Mouse (Mus musculus): ENCODE data around the gene Smoc1. TPM values are rescaled to one million over a fixed set of nuclear protein-coding genes. Genes with fewer than 3 reads are reported as not detected.

Gene Smoc1
- total and polyA plus RNA-seq, 2 experiments from 2014 or later: 24.5 to 28.7 TPM

- H3K27ac ChIP-seq (ENCODE audit: low read depth, low read length): no peak overlapping the region
- DNase-seq (ENCODE audit: low spot score) (no peak), ATAC-seq (ENCODE audit: low FRiP score) (no peak)
- H3K4me2 ChIP-seq (ENCODE audit: low read depth, low read length, poor library complexity, severe bottlenecking): no peak overlapping the region
- H3K27me3 ChIP-seq (ENCODE audit: insufficient read depth, low read length): no peaks in the 10 kb centered on the region
- no peaks in the 10 kb centered on the region for H3K9me3 ChIP-seq (ENCODE audit: low read length)
- H3K9ac ChIP-seq (replicated peaks; ENCODE audit: low read length, poor library complexity, severe bottlenecking): no peak overlapping the region
- H3K4me3 ChIP-seq (ENCODE audit: low read depth, low read length): no peak overlapping the region
- no peak for TF ChIP-seq CTCF (IDR thresholded peaks at IDR 0.05)
- WGBS: 93% methylated on average over 7 of the region's 7 CpGs
- H3K36me3 ChIP-seq (ENCODE audit: insufficient read depth, low read length): no peaks in the 10 kb centered on the region
- no peaks in the 10 kb centered on the region; the same call in 1 of the 2 replicates for H3K4me1 ChIP-seq (ENCODE audit: insufficient read depth, low read length)
These were observed 141.4 kb downstream of the Smoc1 start for GRCm38 (mm10) chr12:81168031-81168430.

GRCm38 (mm10) chr12:81168494-81168893 is 141.9 kb downstream of the Smoc1 start:
- peak; percentile 48 for TF ChIP-seq CTCF (IDR thresholded peaks at IDR 0.05)
- no peak overlapping the region for H3K4me2 ChIP-seq (ENCODE audit: low read depth, low read length, poor library complexity, severe bottlenecking)
- no peaks in the 10 kb centered on the region for H3K36me3 ChIP-seq (ENCODE audit: insufficient read depth, low read length)
- no peak for DNase-seq (ENCODE audit: low spot score)
- 71% methylated on average over 2 of the region's 2 CpGs for WGBS
- ATAC-seq (ENCODE audit: low FRiP score): no peak
- no peaks in the 10 kb centered on the region for H3K9me3 ChIP-seq (ENCODE audit: low read length)
- no peak overlapping the region for H3K27ac ChIP-seq (ENCODE audit: low read depth, low read length)
- no peaks in the 10 kb centered on the region for H3K27me3 ChIP-seq (ENCODE audit: insufficient read depth, low read length)
- no peak overlapping the region for H3K9ac ChIP-seq (replicated peaks; ENCODE audit: low read length, poor library complexity, severe bottlenecking)
- H3K4me3 ChIP-seq (ENCODE audit: low read depth, low read length): no peak overlapping the region
- H3K4me1 ChIP-seq (ENCODE audit: insufficient read depth, low read length): no peaks in the 10 kb centered on the region; the same call in 1 of the 2 replicates

- no peak overlapping the region for H3K9ac ChIP-seq (replicated peaks; ENCODE audit: low read length, poor library complexity, severe bottlenecking)
- H3K4me1 ChIP-seq (ENCODE audit: insufficient read depth, low read length): no peaks in the 10 kb centered on the region; the same call in 1 of the 2 replicates
- H3K27ac ChIP-seq (ENCODE audit: low read depth, low read length): no peak overlapping the region
- TF ChIP-seq CTCF (IDR thresholded peaks at IDR 0.05): peak; percentile 54
- H3K36me3 ChIP-seq (ENCODE audit: insufficient read depth, low read length): no peaks in the 10 kb centered on the region
- H3K9me3 ChIP-seq (ENCODE audit: low read length): no peaks in the 10 kb centered on the region
- H3K4me3 ChIP-seq (ENCODE audit: low read depth, low read length): no peak overlapping the region
- WGBS: 79% methylated on average over 2 of the region's 2 CpGs
- ATAC-seq (ENCODE audit: low FRiP score): no peak
- no peak overlapping the region for H3K4me2 ChIP-seq (ENCODE audit: low read depth, low read length, poor library complexity, severe bottlenecking)
- no peak for DNase-seq (ENCODE audit: low spot score)
- no peaks in the 10 kb centered on the region for H3K27me3 ChIP-seq (ENCODE audit: insufficient read depth, low read length)
These were observed 143.5 kb downstream of the Smoc1 start for GRCm38 (mm10) chr12:81170076-81170475.

- Histone ChIP-seq H3K27ac (ENCODE audit: low read depth, low read length) (no peak overlapping the region), H3K9me3 (ENCODE audit: low read length) (no peaks in the 10 kb centered on the region), H3K4me2 (ENCODE audit: low read depth, low read length, poor library complexity, severe bottlenecking) (no peak overlapping the region), H3K4me1 (ENCODE audit: insufficient read depth, low read length) (no peaks in the 10 kb centered on the region), H3K9ac (replicated peaks; ENCODE audit: low read length, poor library complexity, severe bottlenecking) (no peak overlapping the region), H3K36me3 (ENCODE audit: insufficient read depth, low read length) (no peaks in the 10 kb centered on the region), H3K27me3 (ENCODE audit: insufficient read depth, low read length) (no peaks in the 10 kb centered on the region), H3K4me3 (ENCODE audit: low read depth, low read length) (no peak overlapping the region)
- TF ChIP-seq CTCF (IDR thresholded peaks at IDR 0.05): no peak
- 89% methylated on average over 3 of the region's 3 CpGs for WGBS
- DNase-seq (ENCODE audit: low spot score): no peak
- ATAC-seq (ENCODE audit: low FRiP score): no peak
These were observed 146.4 kb downstream of the Smoc1 start for GRCm38 (mm10) chr12:81173011-81173410.

GRCm38 (mm10) chr12:81173893-81174292 is 147.3 kb downstream of the Smoc1 start:
- TF ChIP-seq CTCF (IDR thresholded peaks at IDR 0.05): no peak
- Histone ChIP-seq H3K4me1 (ENCODE audit: insufficient read depth, low read length) (no peaks in the 10 kb centered on the region), H3K9ac (replicated peaks; ENCODE audit: low read length, poor library complexity, severe bottlenecking) (no peak overlapping the region), H3K27me3 (ENCODE audit: insufficient read depth, low read length) (no peaks in the 10 kb centered on the region), H3K4me3 (ENCODE audit: low read depth, low read length) (no peak overlapping the region), H3K4me2 (ENCODE audit: low read depth, low read length, poor library complexity, severe bottlenecking) (no peak overlapping the region), H3K36me3 (ENCODE audit: insufficient read depth, low read length) (no peaks in the 10 kb centered on the region), H3K9me3 (ENCODE audit: low read length) (no peaks in the 10 kb centered on the region), H3K27ac (ENCODE audit: low read depth, low read length) (no peak overlapping the region)
- ATAC-seq (ENCODE audit: low FRiP score) (no peak), DNase-seq (ENCODE audit: low spot score) (no peak)
- WGBS: 88% methylated on average over 4 of the region's 4 CpGs

GRCm38 (mm10) chr12:81175252-81175651 is 148.6 kb downstream of the Smoc1 start:
- Histone ChIP-seq H3K9me3 (ENCODE audit: low read length) (no peaks in the 10 kb centered on the region), H3K27ac (ENCODE audit: low read depth, low read length) (no peak overlapping the region), H3K27me3 (ENCODE audit: insufficient read depth, low read length) (no peaks in the 10 kb centered on the region), H3K4me2 (ENCODE audit: low read depth, low read length, poor library complexity, severe bottlenecking) (no peak overlapping the region), H3K9ac (replicated peaks; ENCODE audit: low read length, poor library complexity, severe bottlenecking) (no peak overlapping the region), H3K4me1 (ENCODE audit: insufficient read depth, low read length) (no peaks in the 10 kb centered on the region), H3K36me3 (ENCODE audit: insufficient read depth, low read length) (no peaks in the 10 kb centered on the region), H3K4me3 (ENCODE audit: low read depth, low read length) (no peak overlapping the region)
- no peak for TF ChIP-seq CTCF (IDR thresholded peaks at IDR 0.05)
- 55% methylated on average over 9 of the region's 9 CpGs for WGBS
- ATAC-seq (ENCODE audit: low FRiP score) (no peak), DNase-seq (ENCODE audit: low spot score) (no peak)

Measured in midbrain, postnatal 0 days (tissue).